Mouse (Mus musculus) intestine, embryonic 14.5 days (tissue): Measurements from ENCODE around the gene Foxf2. TPM values are rescaled to one million over a fixed set of nuclear protein-coding genes. Genes with fewer than 3 reads are reported as not detected.

ENCODE experiments used
- ATAC-seq: fragments of 200-750 bp; cut with Nextera tagmentation; replicated peaks from 2 replicates; pipeline ENCODE4 v1.8.0; 2017; ENCODE audit warnings: low read depth, moderate number of reproducible peaks, moderate TSS enrichment, moderate library complexity; ENCODE audit not compliant: low FRiP score, low TSS enrichment
- DNase-seq: peaks from one replicate; pipeline ENCODE4 v3.0.0-alpha.2; 2018; ENCODE audit warnings: low spot score
- H3K27ac ChIP-seq: fragments of 300-500 bp; sonication (generic); 2 replicates; pipeline ENCODE4 v1.5.1; 2014; ENCODE audit warnings: low read depth, mild to moderate bottlenecking, control low read depth
- H3K27me3 ChIP-seq: fragments of 300-500 bp; sonication (generic); replicated peaks from 2 replicates; pipeline ENCODE4 v1.6.1; 2014; ENCODE audit warnings: low read length, control low read depth; ENCODE audit not compliant: control insufficient read depth, insufficient read depth
- H3K36me3 ChIP-seq: fragments of 300-500 bp; sonication (generic); 2 replicates; pipeline ENCODE4 v1.6.1; 2014; ENCODE audit warnings: low read length, control low read depth; ENCODE audit not compliant: control insufficient read depth, insufficient read depth
- H3K4me1 ChIP-seq: fragments of 300-500 bp; sonication (generic); replicated peaks from 2 replicates; pipeline ENCODE4 v1.6.1; 2014; ENCODE audit warnings: low read length, control low read depth, mixed read lengths; ENCODE audit not compliant: control insufficient read depth, insufficient read depth
- H3K4me2 ChIP-seq: fragments of 300-500 bp; sonication (generic); 2 replicates; pipeline ENCODE4 v1.6.1; 2014; ENCODE audit warnings: low read length
- H3K4me3 ChIP-seq: fragments of 300-500 bp; sonication (generic); 2 replicates; pipeline ENCODE4 v1.5.1; 2014; ENCODE audit warnings: low read depth, low read length, control low read depth, mixed read lengths
- H3K9ac ChIP-seq: fragments of 300-500 bp; sonication (generic); 2 replicates; pipeline ENCODE4 v1.6.1; 2014; ENCODE audit warnings: mild to moderate bottlenecking, low read length
- H3K9me3 ChIP-seq: fragments of 300-500 bp; sonication (generic); 2 replicates; pipeline ENCODE4 v1.6.1; 2016; ENCODE audit warnings: low read length, control low read depth; ENCODE audit not compliant: control insufficient read depth
- WGBS: fragments of 180-500 bp; shearing (Covaris S2); extraction: QIAGEN DNeasy Blood & Tissue Kit; methylation state at CpG from one replicate; pipeline ENCODE4 v1.1.7; 2014; 5-methylcytosine and 5-hydroxymethylcytosine counted together
- polyA plus RNA-seq: library from polyadenylated mRNA; unstranded; fragments of >200 nt; fragmentation: Nextera tagmentation; extraction: Ambion mirVana; gene quantifications from 2 replicates; pipeline ENCODE4 v1.2.1, GENCODE M21; 2014

Gene Foxf2
- polyA plus RNA-seq, 1 experiment from 2014 or later: 28.3 TPM

GRCm38 (mm10) chr13:31621741-31622140 is 3.9 kb upstream of the Foxf2 start:
- Histone ChIP-seq H3K27me3 (peaks cover 94% of the 10 kb centered on the region), H3K4me1 (peaks cover 11% of the 10 kb centered on the region), H3K36me3 (no peaks in the 10 kb centered on the region), H3K9ac (no peak overlapping the region), H3K4me2 (peak overlapping the region; percentile 67), H3K27ac (no peak overlapping the region), H3K4me3 (0 out of 2 replicates have a peak overlapping the region, but pooled peaks have one; percentile 2), H3K9me3 (no peaks in the 10 kb centered on the region)
- no peak for ATAC-seq
- WGBS: 37% methylated on average over 9 of the region's 9 CpGs
- no peak for DNase-seq

- 19% methylated on average over 3 of the region's 3 CpGs for WGBS
- Histone ChIP-seq H3K9me3 (no peaks in the 10 kb centered on the region), H3K4me3 (peak overlapping the region; percentile 8; the same call in 1 of the 2 replicates), H3K27me3 (peaks cover 93% of the 10 kb centered on the region), H3K4me2 (peak overlapping the region; percentile 67), H3K27ac (no peak overlapping the region), H3K4me1 (peaks cover 11% of the 10 kb centered on the region), H3K36me3 (no peaks in the 10 kb centered on the region), H3K9ac (peak overlapping the region; percentile 22; the same call in 1 of the 2 replicates)
- ATAC-seq (no peak), DNase-seq (no peak)
Measured at GRCm38 (mm10) chr13:31622371-31622770, 3.2 kb upstream of the Foxf2 start.

- peaks cover 94% of the 10 kb centered on the region for H3K27me3 ChIP-seq
- peak; percentile 52 for DNase-seq
- WGBS: 12% methylated on average over 6 of the region's 6 CpGs
- peak overlapping the region; percentile 67 for H3K4me2 ChIP-seq
- H3K9me3 ChIP-seq: no peaks in the 10 kb centered on the region
- no peaks in the 10 kb centered on the region for H3K36me3 ChIP-seq
- ATAC-seq: no peak
- peak overlapping the region; percentile 45 for H3K9ac ChIP-seq
- H3K4me1 ChIP-seq: peaks cover 11% of the 10 kb centered on the region
- peak overlapping the region; percentile 94 for H3K27ac ChIP-seq
- H3K4me3 ChIP-seq: peak overlapping the region; percentile 66; the same call in 1 of the 2 replicates
Measured at GRCm38 (mm10) chr13:31623291-31623690, 2.3 kb upstream of the Foxf2 start.

GRCm38 (mm10) chr13:31623906-31624860 is 1.4 kb upstream of the Foxf2 start:
- Histone ChIP-seq H3K27me3 (peaks cover 94% of the 10 kb centered on the region), H3K9ac (peak overlapping the region; percentile 93), H3K4me2 (peak overlapping the region; percentile 67), H3K4me1 (peaks cover 8% of the 10 kb centered on the region), H3K4me3 (peak overlapping the region; percentile 66), H3K36me3 (no peaks in the 10 kb centered on the region), H3K27ac (peak overlapping the region; percentile 94), H3K9me3 (no peaks in the 10 kb centered on the region)
- WGBS: 3% methylated on average over 20 of the region's 20 CpGs
- ATAC-seq (0 out of 2 replicates have a peak, but pooled peaks have one; percentile 7), DNase-seq (peak; percentile 73)

GRCm38 (mm10) chr13:31624966-31625332 is 667 bp upstream of the Foxf2 start:
- WGBS: under 1% methylated on average over 13 of the region's 13 CpGs
- Histone ChIP-seq H3K4me3 (peak overlapping the region; percentile 66), H3K9ac (peak overlapping the region; percentile 93), H3K9me3 (no peaks in the 10 kb centered on the region), H3K4me2 (peak overlapping the region; percentile 67), H3K27ac (peak overlapping the region; percentile 94), H3K4me1 (peaks cover 1% of the 10 kb centered on the region), H3K36me3 (no peaks in the 10 kb centered on the region), H3K27me3 (peaks cover 91% of the 10 kb centered on the region)
- ATAC-seq (0 out of 2 replicates have a peak, but pooled peaks have one; percentile 17), DNase-seq (no peak)

GRCm38 (mm10) chr13:31626183-31626801 is 676 bp downstream of the Foxf2 start:
- H3K4me2 ChIP-seq: peak overlapping the region; percentile 67
- WGBS: under 1% methylated on average over 60 of the region's 60 CpGs
- H3K4me3 ChIP-seq: peak overlapping the region; percentile 66
- peak overlapping the region; percentile 94 for H3K27ac ChIP-seq
- H3K4me1 ChIP-seq: no peaks in the 10 kb centered on the region; the same call in 1 of the 2 replicates
- peak overlapping the region; percentile 93 for H3K9ac ChIP-seq
- peaks cover 86% of the 10 kb centered on the region for H3K27me3 ChIP-seq
- H3K36me3 ChIP-seq: no peaks in the 10 kb centered on the region
- ATAC-seq (no peak), DNase-seq (peak; percentile 82)
- no peaks in the 10 kb centered on the region for H3K9me3 ChIP-seq

GRCm38 (mm10) chr13:31626991-31627625 is 1.5 kb downstream of the Foxf2 start:
- Histone ChIP-seq H3K27me3 (peaks cover 84% of the 10 kb centered on the region), H3K4me1 (no peaks in the 10 kb centered on the region), H3K4me3 (peak overlapping the region; percentile 66), H3K9ac (peak overlapping the region; percentile 93), H3K4me2 (peak overlapping the region; percentile 67), H3K9me3 (no peaks in the 10 kb centered on the region), H3K36me3 (no peaks in the 10 kb centered on the region), H3K27ac (peak overlapping the region; percentile 94)
- WGBS: 2% methylated on average over 24 of the region's 24 CpGs
- DNase-seq (peak; percentile 78), ATAC-seq (no peak)
